Mouse (Mus musculus): ENCODE results near the gene Fem1a.
"Not testable (repeated sequence)": the region's sequence is repeated elsewhere in the genome, so short reads cannot be mapped to it uniquely, and the experiment has no call there.

Gene Fem1a

DNA sequence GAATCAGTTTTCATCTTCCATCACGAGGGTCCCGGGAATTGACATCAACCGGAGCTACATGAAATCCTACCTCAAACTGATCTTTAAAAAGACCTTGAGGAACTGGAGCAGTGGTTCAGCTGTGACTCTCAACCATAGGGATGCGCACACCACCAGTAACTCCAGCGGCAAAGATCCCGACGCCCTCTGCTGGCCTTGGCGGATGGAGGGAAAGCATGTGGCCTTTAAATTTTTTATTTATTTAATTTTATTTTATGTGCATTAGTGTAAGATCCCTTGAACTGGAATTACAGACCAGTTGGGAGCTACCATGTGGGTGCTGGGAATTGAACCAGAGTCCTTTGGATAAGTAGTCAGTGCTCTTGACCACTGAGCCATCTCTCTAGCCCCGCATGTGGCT, 1.2 kb upstream of the Fem1a start:
- peak; percentile 45 for DNase-seq (ENCODE audit: low spot score)

DNA sequence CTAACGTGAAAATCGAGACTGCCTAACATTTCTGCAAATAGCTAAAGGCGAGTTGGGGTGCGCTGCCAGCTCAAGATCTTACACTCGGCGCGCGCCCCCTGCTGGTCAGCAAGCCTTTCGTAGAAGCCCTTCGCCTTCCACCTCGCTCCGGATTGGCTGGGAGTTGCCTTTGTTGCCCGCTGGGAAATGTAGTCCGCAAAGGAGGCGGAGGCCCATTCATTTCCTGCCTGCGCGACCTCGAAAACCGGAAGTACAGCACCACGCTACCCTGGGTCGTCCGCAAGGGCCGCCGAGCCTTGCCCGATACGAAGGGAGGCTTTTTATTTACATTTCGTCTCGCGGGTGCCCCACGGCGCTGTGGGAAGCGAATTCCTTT, 759 bp upstream of the Fem1a start:
- peak; percentile 99 for DNase-seq (ENCODE audit: low spot score)

DNA sequence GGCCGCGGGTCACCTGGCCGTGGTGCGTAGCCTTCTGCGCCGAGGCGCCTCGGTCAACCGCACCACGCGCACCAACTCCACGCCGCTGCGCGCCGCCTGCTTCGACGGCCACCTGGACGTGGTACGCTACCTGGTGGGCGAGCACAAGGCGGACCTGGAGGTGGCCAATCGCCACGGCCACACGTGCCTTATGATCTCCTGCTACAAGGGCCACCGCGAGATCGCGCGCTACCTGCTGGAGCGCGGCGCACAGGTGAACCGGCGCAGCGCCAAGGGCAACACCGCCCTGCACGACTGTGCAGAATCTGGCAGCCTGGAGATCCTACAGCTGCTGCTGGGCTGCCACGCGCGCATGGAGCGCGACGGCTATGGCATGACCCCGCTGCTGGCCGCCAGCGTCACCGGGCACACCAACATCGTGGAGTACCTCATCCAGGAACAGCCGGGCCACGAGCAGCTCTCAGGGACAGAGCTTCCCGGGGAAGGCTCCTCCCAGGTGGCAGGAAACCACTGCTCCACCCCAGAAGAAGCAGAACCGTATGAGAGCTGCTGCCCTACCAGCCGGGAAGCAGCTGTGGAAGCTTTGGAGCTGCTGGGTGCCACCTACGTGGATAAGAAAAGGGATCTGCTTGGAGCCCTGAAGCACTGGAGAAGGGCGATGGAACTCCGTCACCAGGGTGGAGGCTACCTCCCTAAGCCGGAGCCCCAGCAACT, 728 bp downstream of the Fem1a start:
- no peak for DNase-seq (ENCODE audit: low spot score)

DNA sequence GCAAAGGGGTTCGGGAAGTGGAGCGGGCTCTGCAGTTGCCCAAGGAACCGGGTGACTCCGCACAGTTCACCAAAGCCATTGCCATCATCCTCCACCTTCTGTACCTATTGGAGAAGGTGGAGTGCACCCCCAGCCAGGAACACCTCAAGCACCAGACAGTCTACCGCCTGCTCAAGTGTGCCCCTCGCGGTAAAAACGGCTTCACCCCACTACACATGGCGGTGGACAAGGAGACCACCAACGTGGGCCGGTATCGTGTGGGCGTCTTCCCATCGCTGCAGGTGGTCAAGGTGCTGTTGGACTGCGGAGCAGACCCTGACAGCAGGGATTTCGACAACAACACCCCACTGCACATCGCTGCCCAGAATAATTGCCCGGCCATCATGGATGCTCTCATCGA, 1.7 kb downstream of the Fem1a start:
- not testable (repeated sequence) for DNase-seq (ENCODE audit: low spot score)

DNA sequence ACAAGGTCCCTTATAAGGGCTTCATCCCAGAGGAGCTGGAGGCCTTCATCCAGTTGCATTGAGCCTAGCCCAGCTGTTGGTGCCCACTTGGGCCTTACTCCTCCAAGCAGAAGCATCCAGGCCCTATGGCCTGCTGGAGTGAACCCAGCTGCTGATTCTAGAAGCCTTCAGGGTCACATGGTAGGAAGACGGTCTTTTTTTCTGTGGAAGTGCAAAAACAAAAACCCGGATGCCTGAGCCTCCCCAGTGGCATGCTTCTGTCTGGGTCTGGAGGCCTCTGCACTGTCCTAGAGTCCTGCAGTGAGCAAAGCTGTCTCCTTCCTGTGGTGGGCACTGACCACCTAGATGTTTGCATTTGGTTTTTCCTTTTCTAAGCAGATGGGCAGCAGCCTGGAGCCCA, 2.2 kb downstream of the Fem1a start:
- not testable (repeated sequence) for DNase-seq (ENCODE audit: low spot score)

DNA sequence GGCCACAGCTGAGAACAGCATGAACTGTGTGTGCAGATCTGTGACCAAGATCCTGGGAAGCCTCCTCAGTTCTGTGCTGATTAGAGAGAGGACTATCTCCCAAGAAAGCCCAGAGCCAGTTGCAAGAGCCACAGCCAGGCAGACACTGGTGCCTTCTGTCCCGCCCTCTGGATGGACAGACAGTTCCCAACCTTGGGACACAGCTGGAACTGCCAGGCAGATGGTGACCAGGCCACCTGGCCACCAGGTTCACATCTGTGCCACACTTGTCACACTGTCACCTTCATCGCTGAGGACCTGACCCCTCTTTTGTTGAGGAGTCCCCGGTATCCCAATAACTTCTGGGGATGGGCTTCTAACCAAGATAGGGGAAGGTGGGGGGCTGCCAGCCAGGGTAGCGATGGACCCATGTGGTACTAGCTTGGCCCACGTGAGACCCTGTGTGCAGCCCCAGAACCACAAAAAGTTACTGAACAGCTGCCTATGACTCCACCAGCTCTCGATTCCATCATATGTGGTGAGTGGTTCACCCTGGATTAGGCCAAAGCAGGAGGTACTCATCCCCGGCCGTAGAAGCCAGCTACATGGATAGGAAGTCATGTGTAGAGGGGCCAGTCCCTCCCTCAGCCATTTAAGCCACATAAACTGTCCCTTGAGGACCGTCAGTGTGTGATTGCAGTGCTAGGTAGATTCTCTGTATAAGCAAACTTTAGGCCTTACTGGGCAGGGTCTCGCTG, 2.9 kb downstream of the Fem1a start:
- no peak for DNase-seq (ENCODE audit: low spot score)

DNA sequence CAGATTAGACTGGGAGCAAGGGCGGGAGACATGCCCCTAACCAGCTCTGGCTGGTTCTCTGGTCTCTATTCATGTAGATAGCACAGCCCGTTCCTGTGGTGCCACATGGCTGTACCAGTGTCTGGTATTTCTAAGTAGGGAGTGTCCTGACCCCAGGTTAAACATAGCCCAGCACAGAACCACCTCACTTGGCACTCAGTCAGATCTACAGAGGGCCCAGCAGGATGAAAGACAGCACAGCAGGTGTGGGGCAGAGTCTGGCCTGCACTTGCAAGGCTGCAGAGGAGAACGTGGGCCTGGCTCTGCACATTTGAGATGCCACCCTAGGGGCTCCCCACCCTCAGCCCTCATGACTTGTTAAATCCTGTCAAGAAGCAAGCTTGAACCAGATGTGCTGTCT, 4.6 kb downstream of the Fem1a start:
- no peak for DNase-seq (ENCODE audit: low spot score)

DNA sequence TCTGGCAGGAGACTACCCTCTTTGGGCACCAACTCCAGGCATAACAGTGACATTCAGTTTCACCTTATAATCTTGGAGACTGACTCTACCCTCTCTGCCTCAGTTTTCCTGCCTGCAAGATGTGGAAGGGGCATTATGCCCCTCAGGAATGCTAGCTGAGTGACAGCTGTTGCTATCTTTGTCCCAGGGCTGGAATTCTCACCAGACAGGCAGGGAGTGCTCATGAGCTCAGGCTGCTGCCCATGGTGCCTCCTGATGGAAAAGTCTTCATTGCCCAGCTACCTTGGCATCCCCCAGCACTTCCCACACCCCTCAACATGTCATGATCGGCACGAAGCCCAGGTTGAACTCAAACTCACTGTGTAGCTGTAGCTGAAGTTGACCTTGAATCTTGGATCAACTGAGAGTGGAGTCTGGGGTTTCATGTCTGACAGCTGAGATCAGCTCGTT, 6.1 kb downstream of the Fem1a start:
- no peak for DNase-seq (ENCODE audit: low spot score)

DNA sequence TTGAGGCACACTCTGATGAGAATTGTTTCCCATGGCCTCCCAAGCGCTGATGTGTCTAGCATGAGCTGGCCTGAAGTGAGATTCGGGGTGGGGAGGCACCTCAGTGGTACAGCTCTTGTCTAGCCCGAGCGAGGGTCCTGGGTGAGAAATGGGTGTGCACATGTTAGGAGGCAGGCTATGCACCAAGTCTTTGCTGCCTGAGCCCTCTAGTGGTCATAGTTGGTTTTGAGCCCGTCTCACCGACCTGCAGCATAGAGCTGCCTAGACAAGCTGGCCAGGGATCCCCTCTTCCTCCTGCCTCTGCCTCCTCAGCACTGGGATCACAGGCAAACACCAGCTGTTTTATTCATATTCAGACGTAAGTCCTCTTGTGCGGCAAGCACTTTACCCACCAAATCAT, 7.4 kb downstream of the Fem1a start:
- peak; percentile 88 for DNase-seq (ENCODE audit: low spot score)

DNA sequence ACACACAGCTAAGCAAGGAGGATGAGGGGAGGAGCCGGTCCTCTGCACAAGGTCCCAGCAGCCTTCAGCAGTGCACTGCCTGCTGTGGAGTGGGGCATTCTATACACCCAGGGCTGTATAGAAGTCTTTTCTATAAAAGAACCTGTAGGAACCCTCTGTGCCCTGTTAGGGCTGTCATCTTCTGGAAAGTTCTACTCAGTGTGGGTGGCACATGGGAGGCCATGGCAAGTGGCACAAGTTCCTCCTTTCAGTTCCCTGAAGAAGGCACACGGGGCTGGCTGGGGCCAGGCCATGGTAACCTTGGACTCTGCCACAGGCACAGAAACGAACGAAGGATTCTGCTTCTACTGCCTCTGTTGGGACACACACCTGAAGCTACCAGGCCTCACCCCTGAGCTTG, 8.4 kb downstream of the Fem1a start:
- DNase-seq (ENCODE audit: low spot score): no peak

DNA sequence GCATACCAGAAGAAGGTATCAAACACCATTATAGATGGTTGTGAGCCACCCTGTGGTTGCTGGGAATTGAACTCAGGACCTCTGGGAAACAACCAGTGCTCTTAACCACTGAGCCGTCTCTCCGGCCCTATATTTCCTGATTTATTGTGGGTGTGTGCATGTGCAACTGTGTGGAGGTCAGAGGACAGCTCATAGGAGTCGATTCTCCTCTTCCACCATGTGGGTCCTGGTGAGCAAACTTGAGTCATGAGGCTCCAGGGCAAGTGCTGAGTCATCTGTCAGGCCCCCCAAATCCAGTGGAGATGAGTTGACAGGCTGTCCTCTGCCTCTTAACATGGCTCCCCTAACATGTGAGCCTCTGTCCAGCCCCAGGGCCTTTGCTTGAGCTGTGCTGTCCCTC, 9.3 kb downstream of the Fem1a start:
- no peak for DNase-seq (ENCODE audit: low spot score)

DNA sequence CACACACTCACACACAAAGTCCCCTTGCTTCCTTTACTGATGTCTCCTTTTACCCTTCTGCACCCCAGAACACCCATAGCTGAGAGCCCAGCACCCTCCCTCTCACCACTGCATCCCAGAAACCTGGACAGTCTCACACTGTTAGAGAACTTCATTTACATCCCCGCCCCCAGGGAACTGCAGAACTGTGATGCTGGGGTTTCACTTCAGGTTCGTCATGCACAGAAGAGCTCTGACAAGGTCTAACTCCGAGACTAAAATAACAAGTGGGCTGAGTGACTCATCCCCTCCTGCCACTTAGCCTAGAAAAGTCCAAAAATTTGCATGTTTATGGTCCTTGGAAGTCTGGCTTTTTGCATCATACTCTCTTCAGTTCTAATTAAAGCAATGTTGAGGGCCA, 9.7 kb downstream of the Fem1a start:
- DNase-seq (ENCODE audit: low spot score): no peak

DNA sequence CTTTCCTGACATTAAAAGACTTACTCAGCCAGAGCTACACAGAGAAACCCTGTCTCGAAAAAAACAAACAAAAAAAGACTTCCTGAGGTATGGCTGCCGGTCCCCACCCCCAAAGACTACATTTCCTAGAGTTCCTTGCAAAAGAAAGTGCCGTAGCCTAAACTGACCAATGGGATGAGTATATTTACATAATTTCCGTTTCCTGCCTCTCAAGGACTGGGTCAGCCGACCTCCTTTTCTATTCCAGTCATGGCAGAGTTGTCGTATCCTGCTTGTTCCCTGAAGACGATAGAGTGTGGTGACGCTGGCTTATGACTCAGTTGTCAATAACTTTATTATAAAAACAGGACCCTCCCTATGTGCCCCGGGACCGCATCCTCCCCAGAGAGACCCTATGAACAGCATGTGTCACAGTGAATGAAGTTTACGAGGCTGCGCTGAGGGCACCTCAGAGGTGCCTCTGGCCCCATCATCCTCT, 12.6 kb downstream of the Fem1a start:
- peak; percentile 85 for DNase-seq (ENCODE audit: low spot score)

DNA sequence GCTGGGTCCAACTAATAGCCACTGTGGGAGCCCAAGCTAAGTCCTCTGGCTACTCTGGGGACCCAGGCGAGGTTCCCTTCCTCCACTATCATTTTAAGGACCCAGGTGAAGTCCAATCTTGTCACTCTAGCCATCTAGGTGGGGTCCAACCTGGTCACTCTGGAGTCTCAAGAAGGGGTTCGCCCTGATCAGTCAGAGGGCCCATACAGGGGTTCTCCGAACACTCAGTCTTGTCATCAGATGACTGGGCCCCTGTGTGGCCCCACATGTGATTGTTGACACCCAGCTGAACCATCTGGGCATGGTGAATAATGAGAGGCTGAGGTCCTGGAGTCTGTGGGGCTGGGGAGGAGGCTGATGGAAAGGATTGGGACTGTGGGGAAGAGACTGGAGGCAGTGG, 13.1 kb downstream of the Fem1a start:
- no peak for DNase-seq (ENCODE audit: low spot score)

DNA sequence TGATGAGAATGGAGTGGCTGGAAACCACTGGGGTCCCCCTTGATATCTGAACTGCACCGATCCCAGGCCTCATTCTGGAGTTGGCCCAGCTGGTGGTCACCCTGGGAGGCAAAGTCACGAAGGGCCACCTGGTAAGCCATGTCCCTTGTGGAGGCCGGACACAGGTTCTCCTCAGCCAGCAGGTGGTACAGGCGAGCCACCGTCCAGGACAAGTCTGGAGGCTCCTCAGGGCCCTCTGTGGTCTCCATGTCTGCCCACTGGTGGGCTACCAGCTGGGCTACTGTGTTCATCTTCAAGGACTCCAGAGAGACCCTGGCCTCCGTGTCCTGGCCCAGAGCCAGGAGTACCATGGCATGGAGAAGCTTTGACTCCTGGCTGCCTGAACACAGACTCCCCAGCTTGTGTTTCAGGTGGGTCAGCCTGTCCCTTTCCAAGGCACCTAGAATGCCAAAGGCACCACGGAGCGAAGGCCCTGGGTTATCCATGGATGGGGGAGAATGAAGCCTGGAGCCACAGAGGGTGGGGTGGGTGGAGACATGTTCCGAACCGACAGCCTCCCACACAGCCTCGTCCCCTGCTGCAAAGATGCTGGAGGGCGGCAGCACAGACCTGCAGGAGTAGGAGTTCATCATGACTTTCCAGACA, 15.1 kb downstream of the Fem1a start:
- no peak for DNase-seq (ENCODE audit: low spot score)

DNA sequence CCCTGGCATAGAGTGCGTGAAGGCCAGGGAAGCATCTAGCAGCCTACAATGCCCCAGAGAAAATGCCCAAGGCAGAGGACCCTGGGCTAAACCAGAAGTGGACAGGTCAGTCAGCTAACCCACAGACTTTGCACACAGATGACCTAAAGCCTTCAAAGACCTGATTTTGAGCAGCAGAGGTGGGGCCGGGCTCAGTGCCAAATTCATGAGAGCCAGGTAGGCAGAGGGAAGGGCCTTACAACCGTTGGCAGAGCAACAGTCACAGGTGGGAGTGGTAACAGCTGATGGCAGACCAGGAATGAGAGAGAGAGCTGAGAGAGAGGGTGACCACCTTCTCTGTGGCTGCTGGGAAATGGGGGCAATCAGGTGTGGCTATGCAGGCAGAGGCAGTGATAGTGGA, 16.0 kb downstream of the Fem1a start:
- no peak for DNase-seq (ENCODE audit: low spot score)

DNA sequence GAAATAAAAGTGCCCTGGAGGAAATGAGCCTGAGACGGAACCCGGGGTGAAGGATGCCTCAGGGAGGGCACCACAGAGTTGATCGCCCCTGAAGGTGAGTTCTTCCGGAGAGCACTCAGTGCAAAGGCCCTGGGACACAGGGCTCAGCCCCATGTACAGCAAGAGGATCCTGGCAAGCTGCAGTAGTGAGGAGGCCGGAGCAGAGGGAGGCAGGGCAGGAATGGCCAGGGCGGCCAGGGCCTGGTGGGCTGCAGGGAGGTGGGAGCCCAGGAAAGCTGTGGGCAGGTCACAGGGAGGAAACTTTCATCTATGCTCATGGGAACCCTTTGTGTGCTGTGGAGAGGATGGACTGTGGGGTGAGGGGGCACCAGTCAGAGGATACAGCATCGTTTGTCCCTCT, 16.9 kb downstream of the Fem1a start:
- no peak for DNase-seq (ENCODE audit: low spot score)

DNA sequence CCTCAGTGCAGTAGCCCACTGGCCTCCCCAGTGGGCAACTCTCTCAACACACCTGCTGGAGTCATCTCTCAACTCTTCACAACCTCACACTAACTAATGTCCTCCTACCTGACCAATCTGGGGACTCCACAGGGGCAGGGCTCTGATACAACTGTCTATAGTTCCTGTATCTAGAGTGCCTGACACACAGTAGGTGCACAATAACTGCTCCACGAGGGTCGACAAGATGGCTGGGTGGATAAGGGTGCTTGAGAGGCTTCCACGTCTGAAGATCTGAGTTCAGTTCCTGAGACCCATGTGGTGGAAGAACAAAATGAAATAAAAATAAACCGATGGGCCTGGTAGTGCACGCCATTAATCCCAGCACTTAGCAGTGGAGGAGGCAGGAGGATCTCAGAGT, 17.4 kb downstream of the Fem1a start:
- no peak for DNase-seq (ENCODE audit: low spot score)

DNA sequence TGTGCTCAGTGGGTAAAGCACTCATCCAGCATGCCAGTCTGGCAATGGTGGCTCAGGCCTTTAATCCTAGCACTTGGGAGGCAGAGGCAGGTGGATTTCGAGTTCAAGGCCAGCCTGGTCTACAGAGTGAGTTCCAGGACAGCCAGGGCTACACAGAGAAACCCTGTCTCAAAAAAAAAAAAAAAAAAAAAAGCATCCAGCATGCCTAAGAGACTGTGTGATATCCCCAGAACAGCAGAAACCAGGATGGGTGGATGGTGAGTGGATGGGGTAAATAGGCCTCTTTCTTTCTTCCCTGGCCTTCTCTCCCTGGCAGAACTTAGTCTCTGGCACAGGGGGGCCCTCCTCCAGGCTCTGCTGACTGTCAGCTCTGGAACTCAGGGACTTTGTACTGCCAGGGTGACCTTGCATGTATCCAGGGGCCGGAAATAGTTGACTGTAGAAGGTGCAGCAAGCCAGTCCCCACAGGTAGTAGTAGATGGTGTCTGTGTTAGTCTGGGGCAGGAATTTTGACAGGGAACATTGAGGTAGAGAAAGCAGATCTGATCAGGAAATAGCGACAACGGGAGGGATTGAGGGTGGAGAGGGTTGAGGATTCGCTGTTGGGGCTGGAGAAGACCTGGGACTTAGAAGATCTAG, 19.4 kb downstream of the Fem1a start:
- DNase-seq (ENCODE audit: low spot score): no peak

DNA sequence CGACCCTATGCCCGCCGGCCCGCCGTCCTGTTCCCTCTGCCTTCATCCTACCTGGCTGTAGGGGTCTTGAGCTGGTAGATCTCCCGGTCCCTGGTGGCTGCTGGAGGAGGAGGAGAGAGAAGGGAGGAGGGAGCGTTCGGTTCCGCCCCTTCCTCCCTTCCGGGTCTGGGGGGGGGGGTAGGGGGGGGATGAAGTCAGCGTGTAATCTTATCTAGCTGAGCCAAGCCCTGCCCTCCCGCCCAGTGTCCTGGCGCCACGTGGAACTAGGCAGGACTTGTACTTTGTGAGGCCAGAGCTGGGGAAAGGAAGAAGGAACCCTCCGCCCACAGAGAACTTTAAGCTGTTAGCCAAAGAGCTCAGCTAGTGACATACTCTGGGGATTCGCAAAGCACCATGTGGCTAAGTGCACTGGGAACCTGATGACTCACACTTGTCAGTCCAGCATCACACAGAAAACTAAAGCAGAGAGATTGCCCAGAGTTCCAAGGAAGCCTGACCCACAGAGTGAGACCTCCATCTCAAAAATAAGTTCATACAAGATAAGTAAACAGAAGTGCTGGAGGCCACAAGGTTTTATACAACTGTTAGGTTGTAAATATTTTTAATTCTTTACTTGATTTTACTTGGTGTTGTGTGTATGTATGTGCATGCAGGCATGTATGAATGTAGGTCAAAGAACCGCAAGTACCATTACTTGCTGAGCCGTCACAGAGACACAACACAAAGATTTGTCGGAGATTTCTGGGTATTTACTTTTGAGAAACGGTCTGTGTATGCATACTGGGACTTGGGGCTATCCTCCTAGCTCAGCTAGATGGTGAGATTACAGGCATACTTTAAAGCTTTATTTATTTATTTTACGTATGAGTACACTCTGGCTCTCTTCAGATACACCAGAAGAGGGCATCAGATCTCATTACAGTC, 20.3 kb downstream of the Fem1a start, which contains the start of gene Ticam1:
Gene Ticam1, minus strand, starts transcription at position 144 of the 924 bp plus-strand sequence.
- peak; percentile 97 for DNase-seq (ENCODE audit: low spot score)

DNA sequence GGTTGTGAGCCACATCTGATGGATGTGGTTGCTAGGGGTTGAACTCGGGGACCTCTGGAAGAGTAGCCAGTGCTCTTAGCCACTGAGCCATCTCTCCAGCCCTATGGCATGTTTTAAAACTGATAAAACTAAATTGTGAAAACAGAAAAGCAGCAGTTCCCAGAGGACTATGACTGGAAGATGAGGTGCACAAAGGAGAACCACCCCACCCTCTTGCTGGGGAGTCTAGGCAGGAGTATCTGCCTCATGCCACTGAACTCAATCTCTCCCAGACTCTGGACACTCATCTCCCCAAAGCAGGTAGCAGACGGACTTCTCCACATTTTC, 20.9 kb downstream of the Fem1a start:
- DNase-seq (ENCODE audit: low spot score): peak; percentile 57

DNA sequence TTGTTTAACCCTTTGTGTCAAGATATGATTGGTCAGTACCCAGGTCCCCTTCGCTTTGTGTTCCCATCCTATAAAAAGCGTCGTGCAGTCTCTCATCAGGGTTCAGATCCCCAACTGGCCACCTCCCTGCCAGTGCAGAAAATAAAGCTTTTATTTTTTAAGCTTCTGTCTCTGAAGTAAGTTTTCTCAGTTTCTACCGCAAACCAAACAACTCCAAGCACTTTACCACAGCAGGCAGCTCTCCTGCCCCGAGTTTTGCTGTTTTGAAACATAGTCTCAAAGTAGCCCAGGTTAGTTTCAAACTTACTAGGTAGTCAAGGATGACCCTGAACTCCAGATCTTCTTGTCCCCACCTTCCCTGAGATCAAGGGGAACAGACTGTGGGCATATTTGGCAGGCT, 21.7 kb downstream of the Fem1a start:
- DNase-seq (ENCODE audit: low spot score): no peak

Data from embryo, embryonic 10 days (tissue).